Mouse (Mus musculus): ENCODE measurements around the gene Klrb1f. TPM values are rescaled to one million over a fixed set of nuclear protein-coding genes. Genes with fewer than 3 reads are reported as not detected.

The Klrb1f gene
- polyA plus RNA-seq, 1 experiment from 2014 or later = 0.11 TPM

Other genes starting within 250 kb of the Klrb1f start
- not detected in 2 replicates for gene Gm44511, start 219.6 kb upstream of the Klrb1f start, polyA plus RNA-seq (2014; fragmentation: Nextera tagmentation; extraction: Ambion mirVana)
- not detected in 2 replicates for gene Klrb1b, start 219.6 kb upstream of the Klrb1f start, polyA plus RNA-seq (2014; fragmentation: Nextera tagmentation; extraction: Ambion mirVana)
- not detected in 2 replicates for gene Clec2i, start 158.3 kb upstream of the Klrb1f start, polyA plus RNA-seq (2014; fragmentation: Nextera tagmentation; extraction: Ambion mirVana)
- 0.58 and 0.96 TPM in 2 replicates for gene BC035044, start 154.8 kb upstream of the Klrb1f start, polyA plus RNA-seq (2014; fragmentation: Nextera tagmentation; extraction: Ambion mirVana)
- not detected in 2 replicates for gene Clec2g, start 111.5 kb upstream of the Klrb1f start, polyA plus RNA-seq (2014; fragmentation: Nextera tagmentation; extraction: Ambion mirVana)
- not detected in 2 replicates for gene Clec2e, start 55.0 kb downstream of the Klrb1f start, polyA plus RNA-seq (2014; fragmentation: Nextera tagmentation; extraction: Ambion mirVana)
- 0.16 TPM in 1 of 2 replicates, not detected in the other for gene Clec2d, start 134.7 kb downstream of the Klrb1f start, polyA plus RNA-seq (2014; fragmentation: Nextera tagmentation; extraction: Ambion mirVana)
- 0.11 and 0.28 TPM in 2 replicates for gene Cd69, start 229.5 kb downstream of the Klrb1f start, polyA plus RNA-seq (2014; fragmentation: Nextera tagmentation; extraction: Ambion mirVana)